Mouse (Mus musculus) MEL (cell line): ENCODE data around the gene Crb3.

Experiments used
- BHLHE40 ChIP-seq: IDR thresholded peaks from 2 replicates; pipeline ENCODE4 v1.6.1; 2012; ENCODE audit warnings: low read depth, mild to moderate bottlenecking, inconsistent platforms, low read length, improper control_type of control experiment, borderline replicate concordance
- E2F4 ChIP-seq: IDR thresholded peaks from 2 replicates; pipeline ENCODE4 v1.6.1; 2011; ENCODE audit warnings: low read depth, low read length, improper control_type of control experiment, borderline replicate concordance
- EP300 ChIP-seq, 2 experiments: IDR thresholded peaks; 2 replicates each; pipeline ENCODE4 v1.6.1; 2011; ENCODE audit warnings: improper control_type of control experiment in 2 of 2, low read length in 2 of 2, low read depth in 1 of 2, mild to moderate bottlenecking in 1 of 2
- MAZ ChIP-seq: IDR thresholded peaks from 2 replicates; pipeline ENCODE4 v1.6.1; 2012; ENCODE audit warnings: low read depth, mild to moderate bottlenecking, inconsistent platforms, low read length, improper control_type of control experiment
- MYC ChIP-seq: IDR thresholded peaks from 2 replicates; pipeline ENCODE4 v1.6.1; 2011; ENCODE audit warnings: low read depth, mild to moderate bottlenecking, low read length, improper control_type of control experiment, moderate library complexity
- POLR2A ChIP-seq, 2 experiments: IDR thresholded peaks; 2 replicates each; pipeline ENCODE4 v1.6.1; 2011 to 2012; ENCODE audit warnings: low read length in 2 of 2, mild to moderate bottlenecking in 2 of 2, control low read depth in 1 of 2, improper control_type of control experiment in 1 of 2, low read depth in 1 of 2, moderate library complexity in 1 of 2; ENCODE audit not compliant: control insufficient read depth in 1 of 2, insufficient read depth in 1 of 2, poor library complexity in 1 of 2
- SIN3A ChIP-seq: IDR thresholded peaks from 2 replicates; pipeline ENCODE4 v1.6.1; 2012; ENCODE audit warnings: low read length, improper control_type of control experiment, inconsistent platforms
- TBP ChIP-seq: IDR thresholded peaks from 2 replicates; pipeline ENCODE4 v1.8.0; 2011; ENCODE audit warnings: low read depth, low read length, improper control_type of control experiment
- USF1 ChIP-seq: IDR thresholded peaks from 2 replicates; pipeline ENCODE4 v1.6.1; 2014; ENCODE audit warnings: low read depth, mild to moderate bottlenecking, inconsistent platforms, low read length, improper control_type of control experiment, moderate library complexity
- USF2 ChIP-seq, 2 experiments: IDR thresholded peaks; 2 replicates each; pipeline ENCODE4 v1.6.1; 2011 to 2012; ENCODE audit warnings: improper control_type of control experiment in 2 of 2, low read length in 2 of 2, borderline replicate concordance in 1 of 2, inconsistent platforms in 1 of 2, low read depth in 1 of 2, mild to moderate bottlenecking in 1 of 2; ENCODE audit not compliant: insufficient read depth in 1 of 2
- ZC3H11A ChIP-seq: IDR thresholded peaks from 2 replicates; pipeline ENCODE4 v1.6.1; 2012; ENCODE audit warnings: low read depth, mild to moderate bottlenecking, inconsistent platforms, low read length, improper control_type of control experiment
- ZNF384 ChIP-seq: IDR thresholded peaks from 2 replicates; pipeline ENCODE4 v1.6.1; 2012; ENCODE audit warnings: low read depth, mild to moderate bottlenecking, inconsistent platforms, low read length, improper control_type of control experiment

DNA sequence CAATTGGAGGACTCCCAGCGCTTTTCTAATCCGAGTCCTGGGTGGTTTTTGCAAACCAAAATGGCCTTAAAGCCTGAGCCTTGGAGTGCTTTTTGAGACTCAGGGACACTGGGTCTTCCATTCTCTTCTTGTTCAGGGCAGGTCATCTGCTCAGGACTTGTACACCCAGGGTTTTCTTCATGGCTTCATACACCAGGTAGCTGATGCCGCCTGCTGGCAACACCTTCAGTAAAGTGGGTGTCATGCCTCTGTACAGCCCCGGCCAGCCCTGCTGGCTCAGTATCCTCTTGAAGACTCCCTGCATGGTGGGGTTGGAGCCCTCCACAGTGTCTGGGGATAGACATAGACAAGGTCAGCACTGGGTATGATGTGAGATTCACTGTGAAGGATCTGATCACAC is 26.1 kb upstream of the Crb3 start:
- no peak for TF ChIP-seq POLR2A (IDR thresholded peaks at IDR 0.05; ENCODE audit: control insufficient read depth in 1 of 2, insufficient read depth in 1 of 2, low read depth in 1 of 2, low read length in 2 of 2, poor library complexity in 1 of 2)
- TF ChIP-seq BHLHE40, result no peak
- no peak for TF ChIP-seq TBP
- no peak for TF ChIP-seq SIN3A
- TF ChIP-seq EP300 (IDR thresholded peaks at IDR 0.05; ENCODE audit: low read depth in 1 of 2, low read length in 2 of 2), result no peak
- TF ChIP-seq USF1, result no peak
- no peak for TF ChIP-seq MYC
- no peak for TF ChIP-seq USF2 (IDR thresholded peaks at IDR 0.05; ENCODE audit: borderline replicate concordance in 1 of 2, insufficient read depth in 1 of 2, low read depth in 1 of 2, low read length in 2 of 2)
- no peak for TF ChIP-seq MAZ
- TF ChIP-seq E2F4, result no peak
- TF ChIP-seq ZC3H11A, result no peak
- no peak for TF ChIP-seq ZNF384
